Mouse (Mus musculus) C2C12 (cell line): ENCODE measurements around the gene Pramel1.
"Not testable (repeated sequence)": the region's sequence is repeated elsewhere in the genome, so short reads cannot be mapped to it uniquely, and the experiment has no call there.

Experiments used
- CEBPB ChIP-seq: IDR thresholded peaks from one replicate; pipeline ENCODE4 v1.6.1; 2011; ENCODE audit warnings: low read depth, mild to moderate bottlenecking, control low read depth, moderate library complexity
- CTCF ChIP-seq: IDR thresholded peaks from one replicate; pipeline ENCODE4 v1.5.1; 2011; ENCODE audit not compliant: control insufficient read depth, insufficient read depth, insufficient read length
- FOSL1 ChIP-seq: IDR thresholded peaks from one replicate; pipeline ENCODE4 v1.8.0; 2011; ENCODE audit warnings: mild to moderate bottlenecking, low read length; ENCODE audit not compliant: poor library complexity, insufficient read depth, severe bottlenecking
- MAX ChIP-seq: IDR thresholded peaks from one replicate; pipeline ENCODE4 v1.6.1; 2011; ENCODE audit warnings: mild to moderate bottlenecking, control low read depth
- MYOD1 ChIP-seq: IDR thresholded peaks from one replicate; pipeline ENCODE4 v1.6.1; 2011; ENCODE audit warnings: low read depth; ENCODE audit not compliant: control insufficient read depth, insufficient read length
- MYOG ChIP-seq: IDR thresholded peaks from one replicate; pipeline ENCODE4 v1.6.1; 2011; ENCODE audit not compliant: control insufficient read depth, insufficient read length; ENCODE audit errors: extremely low read depth
- USF1 ChIP-seq: IDR thresholded peaks from one replicate; pipeline ENCODE4 v1.6.1; 2011; ENCODE audit warnings: low read depth, mild to moderate bottlenecking, control low read depth, moderate library complexity

GRCm38 (mm10) chr4:143426770-143427169 is 32.5 kb downstream of the Pramel1 start:
- TF ChIP-seq CTCF, USF1, FOSL1, CEBPB, MYOG, MAX, MYOD1: not testable (repeated sequence)
